Mouse (Mus musculus): ENCODE measurements around the gene Tex9.
"Not testable (repeated sequence)": the region's sequence is repeated elsewhere in the genome, so short reads cannot be mapped to it uniquely, and the experiment has no call there.

GRCm38 (mm10) chr9:72454281-72454680 is 37.7 kb downstream of the Tex9 start:
- TF ChIP-seq ZC3H11A (IDR thresholded peaks at IDR 0.05; ENCODE audit: borderline replicate concordance, low read depth, low read length); ZNF384 (IDR thresholded peaks at IDR 0.05; ENCODE audit: low read depth, low read length); MAFK (IDR thresholded peaks at IDR 0.05; ENCODE audit: insufficient read depth, low read depth, low read length): not testable (repeated sequence)

Data from ES-E14 (cell line).